Comparison of ENCODE assay signal across 10 mouse cellular contexts in genomic region chr16:72221912-72222502, GRCm38 (mm10).
DNase-seq lines count a peak whose midpoint lies in the region; ATAC-seq and TF ChIP-seq lines count a peak whose summit lies in the region.
"Had no signal": no experiment of that assay in that cellular context is flagged by ENCODE, and none has a peak within 500 bp of the region (broad histone marks: within the 10 kb centered on the region; RNA-seq: fewer than 3 reads in every experiment).

No protein-coding gene starts in this region.

- H3K36me3 ChIP-seq in forebrain, embryonic 10.5 days (replicated peaks) = no peaks in the 10 kb centered on the region
- no peaks in the 10 kb centered on the region for H3K36me3 ChIP-seq in hindbrain, embryonic 14.5 days (replicated peaks; ENCODE audit: control insufficient read depth, insufficient read depth)
- H3K36me3 ChIP-seq in midbrain, postnatal 0 days (ENCODE audit: insufficient read depth, low read length) = no peaks in the 10 kb centered on the region
- no peaks in the 10 kb centered on the region for H3K36me3 ChIP-seq in heart, embryonic 12.5 days
- H3K36me3 ChIP-seq: intestine, embryonic 15.5 days had no signal

- no peak overlapping the region for H3K4me2 ChIP-seq in hindbrain, embryonic 14.5 days (replicated peaks)
- H3K4me2 ChIP-seq in midbrain, postnatal 0 days (ENCODE audit: low read depth, low read length, poor library complexity, severe bottlenecking) = 0 out of 2 replicates have a peak overlapping the region, but pooled peaks have one; percentile 1
- H3K4me2 ChIP-seq in heart, embryonic 12.5 days = no peak overlapping the region
- H3K4me2 ChIP-seq: intestine, embryonic 15.5 days had no signal

- no peak overlapping the region for H3K9ac ChIP-seq in hindbrain, embryonic 14.5 days
- no peak overlapping the region for H3K9ac ChIP-seq in midbrain, postnatal 0 days (replicated peaks; ENCODE audit: low read length, poor library complexity, severe bottlenecking)
- no peak overlapping the region for H3K9ac ChIP-seq in heart, embryonic 12.5 days
- H3K9ac ChIP-seq: intestine, embryonic 15.5 days had no signal

- peak; percentile 9 for DNase-seq in kidney, postnatal 10 days
- DNase-seq in kidney, adult 8-10 months = no peak
- DNase-seq in forebrain, embryonic 10.5 days (ENCODE audit: extremely low spot score, low spot score) = no peak
- DNase-seq in hindbrain, embryonic 14.5 days (ENCODE audit: low spot score) = peak; percentile 70
- peak; percentile 76 for DNase-seq in midbrain, postnatal 0 days (ENCODE audit: low spot score)
- DNase-seq in adrenal gland, adult 18-20 months (ENCODE audit: low spot score in 2 of 2) = no peak
- no peak for DNase-seq in adrenal gland, adult (ENCODE audit: inconsistent age in 2 of 2, low spot score in 1 of 2)

- no peaks in the 10 kb centered on the region for H3K27me3 ChIP-seq in forebrain, embryonic 10.5 days (ENCODE audit: poor library complexity, severe bottlenecking)
- H3K27me3 ChIP-seq in hindbrain, embryonic 14.5 days (ENCODE audit: control insufficient read depth, insufficient read depth, low read length) = no peaks in the 10 kb centered on the region
- H3K27me3 ChIP-seq in midbrain, postnatal 0 days (ENCODE audit: insufficient read depth, low read length) = no peaks in the 10 kb centered on the region
- H3K27me3 ChIP-seq in heart, embryonic 12.5 days (replicated peaks) = no peaks in the 10 kb centered on the region
- H3K27me3 ChIP-seq: intestine, embryonic 15.5 days had no signal

- peaks cover 19% of the 10 kb centered on the region for H3K4me1 ChIP-seq in forebrain, embryonic 10.5 days
- 0 out of 2 replicates have a peak, but pooled peaks cover 5% of the 10 kb centered on the region for H3K4me1 ChIP-seq in hindbrain, embryonic 14.5 days (replicated peaks; ENCODE audit: control insufficient read depth, insufficient read depth, low read length)
- no peaks in the 10 kb centered on the region for H3K4me1 ChIP-seq in midbrain, postnatal 0 days (ENCODE audit: insufficient read depth, low read length)
- H3K4me1 ChIP-seq in heart, embryonic 12.5 days (replicated peaks) = no peaks in the 10 kb centered on the region; the same call in 1 of the 2 replicates
- H3K4me1 ChIP-seq: intestine, embryonic 15.5 days had no signal

- ATAC-seq in hindbrain, embryonic 14.5 days (ENCODE audit: low FRiP score) = peak; percentile 88
- ATAC-seq in midbrain, postnatal 0 days (ENCODE audit: low FRiP score) = 0 out of 2 replicates have a peak, but pooled peaks have one; percentile 47
- no peak for ATAC-seq in heart, embryonic 12.5 days (ENCODE audit: insufficient number of reproducible peaks, low FRiP score)
- ATAC-seq: intestine, embryonic 15.5 days had no signal

- H3K27ac ChIP-seq in forebrain, embryonic 10.5 days = 0 out of 2 replicates have a peak overlapping the region, but pooled peaks have one; percentile 13
- H3K27ac ChIP-seq in hindbrain, embryonic 14.5 days = peak overlapping the region; percentile 65
- H3K27ac ChIP-seq in midbrain, postnatal 0 days (ENCODE audit: low read depth, low read length) = peak overlapping the region; percentile 67
- no peak overlapping the region for H3K27ac ChIP-seq in heart, embryonic 12.5 days (ENCODE audit: poor library complexity, severe bottlenecking)
- H3K27ac ChIP-seq: intestine, embryonic 15.5 days; stomach, postnatal 0 days had no signal

- no peak for TF ChIP-seq CTCF in midbrain, postnatal 0 days (IDR thresholded peaks at IDR 0.05)

- H3K9me3 ChIP-seq in forebrain, embryonic 10.5 days = no peaks in the 10 kb centered on the region
- H3K9me3 ChIP-seq in hindbrain, embryonic 14.5 days (ENCODE audit: control insufficient read depth, low read length) = no peaks in the 10 kb centered on the region
- H3K9me3 ChIP-seq in midbrain, postnatal 0 days (ENCODE audit: low read length) = no peaks in the 10 kb centered on the region
- no peaks in the 10 kb centered on the region for H3K9me3 ChIP-seq in heart, embryonic 12.5 days (replicated peaks)
- H3K9me3 ChIP-seq: intestine, embryonic 15.5 days had no signal

- no peak overlapping the region for H3K4me3 ChIP-seq in forebrain, embryonic 10.5 days
- no peak overlapping the region for H3K4me3 ChIP-seq in hindbrain, embryonic 14.5 days (replicated peaks; ENCODE audit: low read length)
- no peak overlapping the region for H3K4me3 ChIP-seq in midbrain, postnatal 0 days (ENCODE audit: low read depth, low read length)
- no peak overlapping the region for H3K4me3 ChIP-seq in heart, embryonic 12.5 days
- H3K4me3 ChIP-seq: intestine, embryonic 15.5 days had no signal

- WGBS in forebrain, embryonic 10.5 days = 45% methylated on average over 3 of the region's 3 CpGs
- WGBS in hindbrain, embryonic 14.5 days = 6% methylated on average over 3 of the region's 3 CpGs
- 4% methylated on average over 3 of the region's 3 CpGs for WGBS in midbrain, postnatal 0 days
- WGBS in heart, embryonic 12.5 days = 43% methylated on average over 3 of the region's 3 CpGs

Comparison
In these comparisons a context has a peak if more than half of its experiments do, and no peak if none do; other contexts are left out.
1. DNase-seq: peak in kidney, postnatal 10 days (single experiment), hindbrain, embryonic 14.5 days (single experiment) and midbrain, postnatal 0 days (single experiment); none in kidney, adult 8-10 months (0 of 2), forebrain, embryonic 10.5 days (single experiment), adrenal gland, adult 18-20 months (0 of 2) and adrenal gland, adult (0 of 2).